Mouse (Mus musculus) c-Kit-positive CD71-positive TER-119-positive erythroid progenitor cells, embryonic 14.5 days (primary cell): Measurements from ENCODE around the gene Gm20741.

Source experiments
- DNase-seq: peaks from one replicate; pipeline ENCODE4 v3.0.0-alpha.2; 2013; ENCODE audit warnings: low spot score

Gm20741 gene

DNA sequence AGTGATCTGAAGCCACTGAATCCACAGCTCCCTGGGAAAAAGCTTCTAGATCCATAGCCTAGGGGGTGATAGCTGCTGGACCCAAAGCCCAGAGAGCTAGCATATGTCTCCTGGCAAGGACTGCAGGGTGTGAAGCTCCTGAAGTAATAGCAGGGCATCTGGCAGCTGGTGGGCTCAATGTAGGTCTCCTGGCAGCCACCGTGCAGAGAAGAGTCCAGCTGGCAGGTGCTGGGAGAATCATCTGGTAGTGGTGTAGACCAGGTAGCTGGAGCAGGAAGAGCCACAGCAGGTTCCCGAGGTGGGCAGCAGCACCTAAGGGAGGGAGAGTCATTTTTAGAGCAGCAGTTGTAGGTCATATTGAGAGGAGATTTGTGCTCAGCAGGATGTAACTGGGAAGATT is at the start of gene Gm20741:
Gm20741 (minus strand) TSS at position 394 of the 400 bp plus-strand sequence.
- no peak for DNase-seq

DNA sequence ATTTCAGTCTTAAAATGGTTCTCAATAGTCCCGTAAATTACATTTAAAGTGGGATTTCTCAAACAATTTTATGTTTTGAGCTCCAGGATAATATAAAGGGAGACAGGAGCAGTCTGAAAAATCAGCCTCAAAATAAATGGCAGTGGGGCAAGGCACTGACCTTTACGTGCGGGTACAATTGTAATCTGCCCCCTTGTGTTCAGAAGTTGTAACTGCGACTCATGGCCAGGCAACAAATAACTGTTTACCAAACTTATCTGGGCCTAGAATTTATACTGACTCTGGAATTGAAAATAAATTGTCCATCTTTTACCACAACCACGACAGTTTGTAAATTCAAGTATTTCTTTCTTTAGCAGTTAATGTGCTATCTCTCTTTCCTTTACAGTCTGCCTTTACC is 39.4 kb upstream of the Gm20741 start:
- no peak for DNase-seq

DNA sequence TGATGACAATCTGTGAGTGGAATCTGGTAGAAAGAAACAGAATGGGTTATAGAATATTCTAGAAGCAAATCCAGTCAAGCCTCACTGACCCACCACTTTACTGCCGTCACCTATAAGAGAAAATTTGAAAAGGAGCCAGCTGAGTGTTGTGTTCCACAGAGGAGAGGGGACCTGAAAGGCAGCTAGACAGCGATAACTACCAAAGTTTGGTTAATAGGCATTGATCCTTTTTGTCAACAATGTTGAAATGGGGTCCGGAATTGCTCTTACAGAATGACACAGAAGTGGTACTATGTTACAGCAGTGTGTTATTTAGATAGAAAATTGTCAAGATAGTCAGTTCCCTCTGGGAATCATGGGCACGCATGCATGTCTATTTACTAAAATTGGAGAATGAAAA is 36.5 kb upstream of the Gm20741 start:
- DNase-seq = no peak

DNA sequence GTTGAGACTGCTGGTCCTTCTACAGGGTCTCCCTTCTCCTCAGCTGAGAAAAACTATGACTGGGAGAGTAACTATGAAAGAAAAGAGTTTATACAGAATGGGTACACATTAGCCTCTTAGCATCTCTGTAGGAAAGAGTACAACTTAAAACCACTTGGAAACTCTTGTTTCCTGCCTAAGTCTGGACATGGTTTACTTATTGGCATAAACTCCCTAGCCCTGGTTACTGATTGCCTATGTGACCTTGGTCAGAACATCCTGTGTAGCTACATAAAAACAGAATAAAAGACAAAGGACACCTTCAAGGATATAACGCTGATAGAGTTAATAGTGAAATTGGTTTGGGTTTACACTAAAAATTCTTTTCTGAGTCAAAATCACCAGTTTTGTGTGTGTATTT is 35.3 kb upstream of the Gm20741 start:
- DNase-seq = no peak

DNA sequence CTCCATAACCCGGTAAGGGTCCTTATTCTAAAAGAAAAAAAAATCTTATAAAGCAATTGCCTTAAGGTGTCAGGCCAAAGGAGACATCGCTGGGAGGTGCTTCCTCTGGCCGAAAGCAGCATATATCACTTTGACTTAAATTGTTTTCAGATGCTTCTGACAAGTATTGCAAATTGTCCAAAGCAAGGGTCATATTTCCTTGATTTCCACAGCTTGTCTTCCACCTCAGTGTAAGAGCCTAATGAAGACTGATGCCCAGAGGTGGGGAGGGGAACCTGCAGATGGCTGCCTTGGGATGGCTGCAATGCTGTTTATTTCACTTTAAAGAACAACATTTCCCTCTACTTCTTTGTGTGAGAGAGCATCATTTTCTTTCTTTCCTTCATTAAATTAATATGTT is 15.0 kb upstream of the Gm20741 start:
- no peak for DNase-seq

DNA sequence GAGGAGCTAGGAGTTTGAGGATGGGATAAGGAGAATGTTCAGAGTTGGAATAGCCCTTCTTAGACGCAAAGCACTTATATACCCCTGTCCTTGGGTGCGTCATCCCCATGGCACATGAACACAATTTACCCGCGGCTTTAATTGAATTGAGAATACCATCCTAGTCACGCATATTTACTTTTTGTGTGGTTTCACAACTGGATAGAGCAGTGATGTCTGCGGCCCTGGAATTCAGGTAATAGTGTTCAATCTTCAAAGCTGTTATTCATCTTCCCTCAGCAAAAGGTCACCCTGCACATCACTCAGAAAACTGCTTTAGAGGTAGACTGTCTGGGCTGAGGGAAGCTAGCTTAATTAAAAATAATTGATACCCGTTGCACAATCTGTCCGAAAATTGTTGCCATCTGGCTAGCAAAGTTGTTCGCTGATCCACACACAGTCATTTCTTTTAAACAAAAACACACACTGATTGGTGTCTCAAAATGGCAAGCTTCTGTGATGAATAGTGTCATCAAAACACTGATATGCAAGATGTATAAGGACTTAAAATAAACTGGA is 14.2 kb upstream of the Gm20741 start, which contains the start of gene Krtap14:
Krtap14 (minus strand) TSS at position 51 of the 558 bp plus-strand sequence.
- no peak for DNase-seq

DNA sequence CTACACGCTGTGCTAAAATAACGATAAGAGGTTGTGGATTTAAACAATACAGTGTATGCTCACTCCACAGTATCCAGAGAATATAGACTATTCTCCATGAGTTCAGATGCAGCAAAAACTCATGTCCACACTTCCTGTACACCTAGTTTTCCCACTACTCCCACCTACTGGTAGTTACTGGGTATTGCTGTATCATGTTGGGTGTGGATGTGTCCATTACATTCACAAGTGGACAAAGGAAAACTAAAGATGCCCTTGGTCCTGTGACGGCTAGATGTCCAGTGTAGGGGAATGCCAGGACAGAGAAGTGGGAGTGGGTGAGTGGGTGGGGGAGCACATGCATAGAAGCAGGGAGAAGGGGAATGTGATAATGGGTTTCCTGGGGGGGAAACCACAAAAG is 11.7 kb upstream of the Gm20741 start:
- DNase-seq = no peak

DNA sequence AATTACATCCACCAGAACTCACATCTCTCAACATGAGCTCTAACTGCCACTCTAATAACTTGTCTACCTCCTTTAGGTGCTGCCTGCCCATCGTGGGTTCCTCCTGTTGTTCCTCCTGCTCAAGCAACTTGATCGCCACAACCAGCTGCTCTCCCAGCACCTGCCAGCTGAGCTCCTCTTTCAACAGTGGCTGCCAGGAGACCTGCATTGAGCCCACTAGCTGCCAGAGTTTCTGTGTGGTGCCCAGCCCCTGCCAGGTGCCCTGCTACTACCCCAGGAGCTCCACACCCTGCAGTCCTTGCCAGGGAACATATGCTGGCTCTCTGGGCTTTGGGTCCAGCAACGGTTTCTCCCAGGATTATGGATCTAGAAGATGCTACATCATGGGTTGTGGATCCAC is 8.0 kb upstream of the Gm20741 start, which contains the start of gene Krtap15:
Krtap15 (plus strand) TSS at position 150 of the 400 bp plus-strand sequence.
- no peak for DNase-seq

DNA sequence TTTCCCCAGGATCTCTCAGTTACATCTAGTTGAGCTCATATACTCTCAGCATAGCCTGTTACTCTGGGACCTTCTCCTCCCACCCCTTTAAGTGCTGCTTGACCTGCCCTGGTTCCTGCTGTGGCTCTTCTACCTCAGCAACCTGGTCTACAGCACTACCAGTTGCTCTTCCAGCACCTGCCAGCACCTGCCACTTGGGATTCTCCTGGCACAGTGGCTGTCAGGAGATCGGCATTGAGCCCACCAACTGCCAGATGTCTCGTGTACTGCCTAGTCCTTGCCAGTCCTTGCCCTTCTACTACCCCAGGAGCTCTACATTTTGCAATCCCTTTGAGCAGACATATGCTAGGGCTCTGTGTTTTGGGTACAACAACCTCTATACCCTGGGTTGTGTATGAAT is 25.2 kb downstream of the Gm20741 start:
- DNase-seq = no peak

DNA sequence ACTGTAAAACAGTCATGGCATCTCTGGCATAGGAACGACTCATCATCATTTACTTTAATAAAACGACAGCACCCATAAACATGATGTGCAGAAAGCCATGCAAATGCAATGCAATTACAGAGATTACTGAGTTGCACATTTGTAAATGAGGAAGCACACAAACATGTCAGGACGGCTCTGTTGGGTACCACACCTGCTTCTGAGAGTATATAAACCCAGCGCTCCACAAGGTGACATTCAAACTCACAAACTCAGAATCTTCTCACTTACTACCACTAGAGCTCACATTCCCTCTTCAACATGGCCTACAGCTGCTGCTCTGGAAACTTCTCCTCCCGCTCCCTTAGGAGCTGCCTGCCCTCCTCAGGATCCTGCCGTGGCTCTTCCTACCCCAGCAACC is 34.4 kb downstream of the Gm20741 start, which contains the start of gene Gm5965:
Gm5965 (plus strand) TSS at position 301 of the 400 bp plus-strand sequence.
- DNase-seq = no peak

DNA sequence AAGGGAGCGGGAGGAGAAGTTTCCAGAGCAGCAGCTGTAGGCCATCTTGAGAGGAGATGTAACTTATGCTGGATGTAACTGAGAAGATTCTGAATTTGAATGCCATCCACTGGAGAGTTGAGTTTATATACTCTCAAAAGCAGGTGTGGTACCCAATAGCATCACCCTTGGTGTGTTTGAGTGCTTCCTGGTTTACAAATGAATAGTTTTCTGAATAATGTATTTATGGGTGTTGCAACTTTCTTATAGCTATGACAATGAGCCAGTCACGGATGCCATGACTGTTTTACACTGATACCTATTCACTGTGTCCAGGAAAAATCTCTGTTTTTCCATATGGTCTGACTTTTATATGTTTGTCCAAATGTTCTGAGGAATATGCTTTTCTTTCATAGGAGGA is 37.9 kb downstream of the Gm20741 start, which contains the start of gene 2310057N15Rik:
2310057N15Rik (minus strand) TSS at position 101 of the 400 bp plus-strand sequence.
- DNase-seq = no peak
